Mouse (Mus musculus): ENCODE measurements around the gene A030005K14Rik.

DNA sequence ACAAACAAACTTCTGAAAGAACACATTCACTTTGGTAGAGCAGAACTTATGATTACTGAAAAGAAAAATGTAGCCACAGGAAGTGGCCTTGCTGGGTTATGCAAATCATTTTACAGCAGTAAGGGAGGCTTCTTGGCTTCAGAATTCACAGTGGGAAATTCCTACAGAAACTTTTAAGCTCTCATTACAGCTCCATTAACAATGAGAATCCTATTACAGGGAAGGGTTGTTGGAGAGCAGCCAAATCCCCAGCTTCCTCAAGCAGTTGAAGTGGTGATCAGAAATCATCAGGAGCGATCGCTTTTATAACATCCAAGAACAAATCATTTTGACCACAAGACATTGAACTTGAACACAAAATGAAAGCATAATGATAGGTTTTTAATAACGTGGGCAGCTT lies 42.7 kb upstream of the A030005K14Rik start:
- no peak for TF ChIP-seq CTCF (IDR thresholded peaks at IDR 0.05; ENCODE audit: extremely low read depth, insufficient read length, insufficient replicate concordance, low read depth, low read length)
- TF ChIP-seq POLR2A (IDR thresholded peaks at IDR 0.05; ENCODE audit: low read depth, low read length), result no peak
